Mouse (Mus musculus): Measurements from ENCODE around the gene Sirt5. TPM values are rescaled to one million over a fixed set of nuclear protein-coding genes. Genes with fewer than 3 reads are reported as not detected.

The Sirt5 gene
- 10 to 100 TPM; 19.6 to 21.7 TPM for total RNA-seq (2021)

GRCm38 (mm10) chr13:43364985-43365824 is at the start of gene Sirt5:
Gene Sirt5 (plus strand): TSS chr13:43365496.
- DNase-seq (ENCODE audit: extremely low spot score in 1 of 2, low spot score in 1 of 2) = peak; percentile 82 to 83

GRCm38 (mm10) chr13:43317411-43317810 is 47.9 kb upstream of the Sirt5 start:
- no peak for DNase-seq (ENCODE audit: extremely low spot score in 1 of 2, low spot score in 1 of 2)

DNA sequence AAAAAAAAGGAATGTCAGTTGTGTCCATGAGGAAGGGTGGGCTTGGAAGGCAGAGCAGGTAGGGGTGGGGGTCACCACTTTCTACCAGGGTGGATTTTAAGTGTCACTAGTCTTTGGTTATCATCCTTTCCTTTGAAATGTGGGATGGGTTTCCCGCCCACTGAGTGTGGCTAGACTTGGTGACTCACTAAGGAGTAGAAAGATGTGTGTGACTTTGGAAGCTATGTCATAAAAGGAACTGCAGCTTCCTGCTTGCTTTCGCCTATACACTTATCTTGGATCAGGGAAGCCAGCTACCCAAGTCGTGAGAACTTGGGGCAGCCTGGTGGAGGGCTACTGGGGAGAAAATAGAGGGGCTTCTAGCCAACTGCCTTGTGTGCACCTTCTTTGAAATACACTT is 45.9 kb upstream of the Sirt5 start:
- no peak for DNase-seq (ENCODE audit: extremely low spot score in 1 of 2, low spot score in 1 of 2)

DNA sequence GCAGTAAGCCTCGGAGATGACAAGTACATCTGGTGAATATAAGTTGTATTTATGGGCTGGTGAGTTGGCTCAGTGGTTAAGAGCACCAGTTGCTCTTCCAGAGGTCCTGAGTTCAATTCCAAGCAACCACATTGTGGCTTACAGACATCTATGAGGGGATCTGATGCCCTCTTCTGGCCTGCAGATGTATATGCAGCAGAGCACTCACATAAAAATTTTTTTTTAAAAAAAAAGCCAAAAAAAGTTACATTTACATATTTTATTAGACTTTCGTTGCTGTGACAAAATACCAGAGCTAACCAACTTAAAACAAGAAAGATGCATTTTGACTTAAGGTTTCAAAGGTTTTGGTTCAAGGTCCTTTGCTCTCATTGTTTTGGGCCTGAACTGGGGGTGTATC is 43.8 kb upstream of the Sirt5 start:
- no peak for DNase-seq (ENCODE audit: extremely low spot score in 1 of 2, low spot score in 1 of 2)

DNA sequence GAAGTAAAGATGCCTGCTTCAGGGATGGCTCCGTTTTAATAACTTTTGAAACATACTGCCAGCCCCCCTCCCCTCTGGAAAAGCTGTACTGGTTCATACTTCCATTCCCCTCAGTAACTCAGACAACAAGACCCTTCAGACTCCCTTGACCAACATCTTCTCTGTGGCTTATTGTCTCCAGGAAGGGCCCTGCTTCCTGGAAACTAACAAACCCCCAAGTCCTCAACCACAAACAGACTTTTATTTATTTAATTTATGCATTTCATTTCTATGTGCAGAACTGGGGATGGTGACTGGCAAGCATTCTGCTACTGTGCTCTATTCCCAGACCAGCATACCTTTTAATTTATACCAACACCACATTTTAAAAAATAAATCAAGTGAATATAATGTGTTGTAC is 39.9 kb upstream of the Sirt5 start:
- DNase-seq (ENCODE audit: extremely low spot score in 1 of 2, low spot score in 1 of 2) = no peak

GRCm38 (mm10) chr13:43331721-43332444 is 33.4 kb upstream of the Sirt5 start:
- no peak for DNase-seq (ENCODE audit: extremely low spot score in 1 of 2, low spot score in 1 of 2)

GRCm38 (mm10) chr13:43332591-43332990 is 32.7 kb upstream of the Sirt5 start:
- DNase-seq (ENCODE audit: extremely low spot score in 1 of 2, low spot score in 1 of 2) = peak in 1 of 2 experiments; percentile 13

DNA sequence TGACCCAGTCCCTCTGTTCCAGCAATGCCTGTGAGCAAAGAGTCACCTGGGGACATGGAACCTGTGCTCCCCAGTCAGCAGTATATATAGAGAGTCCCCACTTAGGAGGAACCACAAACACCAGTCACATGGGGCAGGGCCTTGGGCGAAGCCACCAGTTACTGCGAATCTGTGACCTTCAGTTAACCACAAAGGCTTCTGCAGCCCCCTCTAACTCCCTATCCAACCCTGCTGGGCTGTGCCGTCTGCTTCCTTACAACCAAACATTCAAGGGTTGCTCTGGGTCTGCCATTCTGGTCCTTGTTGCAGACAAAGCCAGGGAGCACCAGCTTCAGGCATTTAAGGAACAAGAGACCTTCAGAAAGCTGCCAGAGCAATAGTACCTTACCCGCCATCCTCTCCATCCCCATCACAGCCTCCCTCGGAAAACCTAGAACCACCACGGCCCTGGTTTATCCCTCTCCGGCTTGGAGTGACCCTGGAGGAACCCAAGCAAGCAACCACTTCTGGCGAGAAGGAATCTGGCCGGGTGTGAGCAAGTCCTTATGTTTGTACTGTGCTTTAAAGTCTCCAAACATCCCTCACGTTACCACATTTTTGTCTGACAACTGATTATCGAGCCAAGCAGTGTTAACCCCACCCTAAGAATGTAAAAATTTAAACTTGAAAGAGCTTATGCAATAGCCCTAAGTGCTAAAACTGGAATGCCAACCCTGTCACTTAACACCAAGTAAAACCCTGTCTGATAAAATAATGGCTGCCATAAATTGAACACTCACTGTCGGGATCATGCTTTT is 28.7 kb upstream of the Sirt5 start:
- DNase-seq (ENCODE audit: extremely low spot score in 1 of 2, low spot score in 1 of 2) = no peak

DNA sequence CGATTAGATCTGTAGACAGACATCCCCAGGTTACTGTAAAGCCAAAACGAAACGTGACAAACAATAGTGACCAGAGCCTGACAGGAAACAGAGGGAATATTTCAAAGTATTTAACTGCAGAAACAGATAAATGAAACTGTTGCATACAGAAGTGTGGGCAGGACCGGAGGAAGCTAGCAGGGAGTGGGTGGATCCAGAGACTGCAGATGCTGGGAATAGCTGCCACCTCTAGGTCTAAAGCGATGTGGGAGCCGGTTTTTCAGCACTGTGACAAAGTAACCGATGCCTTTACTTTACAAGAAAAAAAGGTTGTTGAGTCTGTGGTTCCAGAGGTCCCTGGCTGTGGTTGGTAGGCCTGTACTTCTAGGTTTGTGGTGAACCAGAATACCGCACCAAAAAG is 27.3 kb upstream of the Sirt5 start:
- no peak for DNase-seq (ENCODE audit: extremely low spot score in 1 of 2, low spot score in 1 of 2)

DNA sequence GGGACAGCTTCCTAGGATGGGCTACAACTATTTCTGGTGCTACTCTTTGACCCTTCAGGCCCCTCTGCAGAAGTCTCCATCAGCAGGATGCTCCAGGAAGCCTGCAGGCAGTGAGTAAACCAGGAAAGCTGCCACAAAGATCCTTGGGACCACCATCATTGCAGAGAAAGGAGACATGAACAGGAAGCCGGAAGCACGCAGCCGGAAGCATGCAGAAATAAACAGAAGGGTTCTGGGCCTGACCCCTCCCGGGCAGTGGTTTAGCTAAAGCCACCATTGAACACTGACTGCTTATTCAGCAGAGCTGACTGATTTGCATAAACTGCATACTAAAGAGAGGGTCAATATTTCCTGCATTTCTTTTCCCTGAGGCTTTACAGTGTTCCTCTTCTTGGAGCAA is 26.7 kb upstream of the Sirt5 start:
- no peak for DNase-seq (ENCODE audit: extremely low spot score in 1 of 2, low spot score in 1 of 2)

DNA sequence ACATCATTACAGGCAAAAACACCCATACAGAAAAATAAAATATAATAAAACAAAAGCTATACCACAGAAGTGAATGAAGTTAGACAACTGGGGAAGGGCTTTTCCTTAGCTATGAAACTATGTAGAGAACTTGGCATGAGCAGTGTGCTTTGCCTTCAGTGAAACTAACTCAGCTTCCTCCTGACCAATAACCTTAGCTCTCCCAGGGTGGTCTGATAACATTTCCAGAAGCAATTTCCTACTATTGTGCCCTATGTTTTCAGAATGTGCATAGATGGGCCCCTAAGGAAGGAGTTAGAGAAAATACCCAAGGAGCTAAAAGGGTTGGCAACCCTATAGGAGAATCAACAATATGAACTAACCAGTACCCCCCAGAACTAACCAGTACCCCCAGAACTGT is 18.5 kb upstream of the Sirt5 start:
- no peak for DNase-seq (ENCODE audit: extremely low spot score in 1 of 2, low spot score in 1 of 2)

DNA sequence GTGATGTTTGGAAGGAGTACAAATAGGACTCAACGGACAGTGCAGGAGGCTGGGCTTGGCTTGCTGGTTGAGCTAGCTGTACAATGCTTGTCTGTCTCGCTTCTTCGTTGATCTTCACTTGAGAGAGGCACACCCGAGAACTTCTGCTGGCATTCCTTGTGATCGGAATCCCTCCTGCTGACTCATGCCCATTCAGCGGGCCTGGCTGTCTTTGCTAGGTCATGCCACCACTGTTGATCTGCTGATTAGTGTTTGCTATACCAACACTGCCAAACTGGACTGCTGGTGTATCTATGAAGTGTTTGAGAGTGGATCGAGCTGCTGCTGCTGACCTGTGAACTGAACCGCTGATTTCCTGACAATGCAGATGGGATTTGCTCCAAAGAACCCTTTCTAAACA is 15.9 kb upstream of the Sirt5 start:
- no peak for DNase-seq (ENCODE audit: extremely low spot score in 1 of 2, low spot score in 1 of 2)

- DNase-seq (ENCODE audit: extremely low spot score in 1 of 2, low spot score in 1 of 2) = no peak
Measured at GRCm38 (mm10) chr13:43350489-43351169, 14.7 kb upstream of the Sirt5 start.

DNA sequence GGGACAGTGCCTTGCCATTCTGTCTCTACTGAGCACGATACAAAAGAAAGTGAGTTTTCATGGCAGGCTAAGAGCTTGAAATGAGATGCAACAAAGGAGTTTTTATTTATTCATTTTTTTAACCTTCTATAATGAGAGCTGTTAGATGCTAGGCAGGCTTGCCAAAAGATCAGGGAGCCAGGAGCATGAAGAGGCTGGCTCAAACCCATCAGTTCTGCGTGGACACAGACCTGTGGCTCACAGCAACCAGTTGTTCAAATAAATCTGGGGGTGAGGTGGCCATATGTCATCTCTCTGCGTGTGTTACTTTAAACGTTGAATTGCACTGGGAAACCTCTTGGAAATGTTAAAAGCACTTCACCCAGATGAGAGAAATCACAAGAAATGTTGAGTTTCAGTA is 11.9 kb upstream of the Sirt5 start:
- no peak for DNase-seq (ENCODE audit: extremely low spot score in 1 of 2, low spot score in 1 of 2)

GRCm38 (mm10) chr13:43354362-43354761 is 10.9 kb upstream of the Sirt5 start:
- no peak for DNase-seq (ENCODE audit: extremely low spot score in 1 of 2, low spot score in 1 of 2)

DNA sequence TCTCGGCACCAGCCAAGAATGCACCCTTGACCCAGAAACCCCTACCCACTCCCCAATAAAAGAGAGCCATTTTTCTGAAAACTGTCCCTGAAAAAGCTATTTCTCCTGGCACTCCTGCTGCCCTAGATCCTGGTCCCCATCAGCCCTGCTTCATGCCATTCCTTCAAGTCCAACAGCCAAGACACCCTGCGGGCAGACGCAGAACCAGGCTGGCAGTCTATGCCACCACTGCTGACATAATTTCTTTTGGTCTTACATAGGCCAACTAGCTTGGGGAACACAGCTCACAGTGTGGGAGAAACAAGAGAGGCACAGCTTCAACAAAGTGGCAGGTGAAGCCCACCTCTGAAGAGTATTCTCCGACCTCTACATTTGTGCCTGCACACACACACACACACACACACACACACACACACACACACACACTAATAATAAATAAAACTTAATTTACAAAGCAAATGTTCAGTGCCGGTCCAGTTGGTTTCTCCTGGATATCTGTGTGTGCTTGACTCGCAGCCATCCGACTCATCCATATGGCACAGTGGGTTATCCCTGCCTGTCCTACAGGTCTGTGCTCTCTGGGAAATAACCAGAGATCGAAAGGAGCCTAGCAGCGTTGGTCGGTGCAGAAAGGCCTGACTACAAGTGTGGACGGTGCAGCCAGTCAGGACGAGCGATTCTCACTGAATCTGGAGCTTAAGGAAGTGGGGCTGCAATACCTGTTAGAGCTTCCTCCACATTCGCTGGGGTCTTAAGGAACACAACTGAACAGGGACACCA is 8.8 kb upstream of the Sirt5 start:
- DNase-seq (ENCODE audit: extremely low spot score in 1 of 2, low spot score in 1 of 2) = no peak

DNA sequence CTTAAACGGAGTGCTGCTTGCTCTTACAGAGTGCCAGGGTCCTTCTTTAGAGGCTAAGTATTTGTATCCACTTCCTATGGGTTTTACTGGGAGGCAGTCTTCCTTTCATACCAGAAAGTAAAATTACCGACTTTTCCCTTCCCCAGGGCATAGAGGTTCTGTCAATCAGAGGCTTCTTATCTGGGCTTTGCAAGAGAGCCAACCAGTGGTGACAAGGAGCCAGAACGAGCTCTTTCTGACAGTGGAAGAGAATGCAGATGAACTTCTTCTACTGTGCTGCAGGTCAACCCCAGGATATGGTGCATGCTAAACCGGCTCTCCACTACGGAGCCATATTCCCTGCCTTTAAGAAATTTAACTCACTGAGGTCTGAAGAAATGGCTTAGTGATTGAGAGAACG is 4.8 kb upstream of the Sirt5 start:
- DNase-seq (ENCODE audit: extremely low spot score in 1 of 2, low spot score in 1 of 2) = no peak

- no peak for DNase-seq (ENCODE audit: extremely low spot score in 1 of 2, low spot score in 1 of 2)
Measured at GRCm38 (mm10) chr13:43362353-43362752, 2.9 kb upstream of the Sirt5 start.

DNA sequence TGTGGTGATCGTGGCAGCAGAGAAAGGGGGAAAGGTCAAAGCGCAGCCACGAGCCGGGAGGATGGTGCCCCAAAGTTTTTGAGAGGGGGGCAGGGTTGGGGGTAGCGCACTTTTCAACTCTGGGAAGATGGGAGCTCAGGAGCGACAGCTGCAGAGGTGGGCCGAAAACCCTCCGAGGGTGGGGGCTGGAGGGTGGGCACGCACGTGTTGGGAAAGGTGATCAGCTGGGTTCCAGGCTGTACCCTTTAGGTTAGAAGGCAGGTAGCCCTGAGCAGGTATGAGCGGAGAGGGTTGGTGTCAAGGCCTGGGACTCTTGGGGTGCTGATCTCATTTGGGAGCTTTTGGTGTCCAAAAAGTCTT is 509 bp downstream of the Sirt5 start:
- DNase-seq (ENCODE audit: extremely low spot score in 1 of 2, low spot score in 1 of 2) = no peak

- DNase-seq (ENCODE audit: extremely low spot score in 1 of 2, low spot score in 1 of 2) = no peak
Measured at GRCm38 (mm10) chr13:43370063-43370462, 4.8 kb downstream of the Sirt5 start.
